Mouse (Mus musculus) cerebellum, adult 2 months (tissue): Measurements from ENCODE around the gene Lst1.

ENCODE experiments used
- CTCF ChIP-seq: fragments of 200-500 bp; IDR thresholded peaks from 2 replicates; pipeline ENCODE4 v1.5.1; 2011; ENCODE audit warnings: low read depth, mild to moderate bottlenecking, control low read depth, low read length, moderate library complexity, borderline replicate concordance; ENCODE audit not compliant: insufficient read depth
- POLR2A ChIP-seq: fragments of 200-500 bp; IDR thresholded peaks from 2 replicates; pipeline ENCODE4 v1.6.1; 2011; ENCODE audit warnings: low read length, control low read depth, borderline replicate concordance; ENCODE audit not compliant: insufficient read depth

- TF ChIP-seq CTCF (no peak), POLR2A (no peak)
Measured at GRCm38 (mm10) chr17:35157661-35158175, 30.5 kb downstream of the Lst1 start.
